Mouse (Mus musculus): ENCODE data around the gene Ppm1m.

DNA sequence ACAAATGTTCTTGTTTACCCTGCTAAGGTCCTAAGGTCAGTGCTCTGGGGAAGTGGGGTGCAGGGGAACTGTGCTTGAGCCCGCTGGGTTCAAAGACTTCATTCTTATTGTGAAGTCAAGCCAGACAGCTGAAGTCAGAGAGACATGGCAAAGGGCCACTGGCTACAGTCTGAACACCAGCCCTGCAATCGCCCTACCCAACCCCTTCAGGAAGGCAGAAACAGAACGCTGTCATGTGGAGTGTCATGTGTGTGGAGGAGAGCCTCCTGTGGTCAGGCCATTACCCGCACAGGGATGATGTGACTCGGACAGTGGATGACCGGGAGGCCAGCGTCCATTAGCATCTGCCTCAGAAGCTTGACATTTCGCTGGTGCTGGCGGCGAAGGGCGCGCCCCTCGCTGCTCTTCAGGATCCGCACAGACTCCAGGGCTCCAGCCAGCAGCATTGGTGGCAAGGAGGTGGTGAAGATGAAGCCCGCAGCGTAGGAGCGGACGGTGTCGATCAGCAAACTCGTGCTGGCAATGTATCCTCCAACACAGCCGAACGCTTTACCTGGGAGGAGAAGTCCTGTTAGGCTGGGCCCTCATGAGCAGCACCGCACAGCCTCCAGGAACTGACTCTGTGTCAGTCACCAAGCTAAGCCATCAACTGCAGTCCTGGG lies 36.7 kb upstream of the Ppm1m start:
- TF ChIP-seq POLR2A (IDR thresholded peaks at IDR 0.05; ENCODE audit: low read depth, low read length) (no peak), CTCF (IDR thresholded peaks at IDR 0.05; ENCODE audit: borderline replicate concordance, insufficient read depth, low read length) (no peak)
